Comparison of ENCODE assay signal across 13 mouse cellular contexts in genomic region chr2:166638947-166639641, GRCm38 (mm10).
DNase-seq lines count a peak whose midpoint lies in the region; ATAC-seq lines count a peak whose summit lies in the region.
"Had no signal": no experiment of that assay in that cellular context is flagged by ENCODE, and none has a peak within 500 bp of the region (broad histone marks: within the 10 kb centered on the region; RNA-seq: fewer than 3 reads in every experiment).

No protein-coding gene starts in this region.

- 68% methylated on average over 18 of the region's 18 CpGs for WGBS in heart, embryonic 10.5 days
- WGBS in kidney, embryonic 16.5 days, result 69% methylated on average over 18 of the region's 18 CpGs

- no peak overlapping the region for H3K4me2 ChIP-seq in kidney, embryonic 16.5 days (replicated peaks; ENCODE audit: low read depth, low read length)

- peak; percentile 66 for ATAC-seq in kidney, embryonic 16.5 days (ENCODE audit: low FRiP score, low TSS enrichment)
- ATAC-seq in megakaryocyte, adult 5-6 weeks (ENCODE audit: poor library complexity, severe bottlenecking), result peak; percentile 75
- ATAC-seq: activated CD4-positive, CD25-positive, alpha-beta regulatory T cell, adult 4 months; forebrain, postnatal 0 days had no signal

- H3K27ac ChIP-seq in heart, embryonic 10.5 days, result peak overlapping the region; percentile 79
- H3K27ac ChIP-seq in kidney, embryonic 16.5 days (ENCODE audit: low read length), result peak overlapping the region; percentile 45; the same call in 1 of the 2 replicates

- peaks cover 20% of the 10 kb centered on the region for H3K4me1 ChIP-seq in heart, embryonic 10.5 days
- H3K4me1 ChIP-seq in kidney, embryonic 16.5 days (ENCODE audit: insufficient read depth, low read length), result peaks cover 10% of the 10 kb centered on the region

- H3K9ac ChIP-seq in kidney, embryonic 16.5 days (replicated peaks; ENCODE audit: low read length), result no peak overlapping the region
- H3K9ac ChIP-seq: forebrain, postnatal 0 days had no signal

- no peak overlapping the region for H3K4me3 ChIP-seq in heart, embryonic 10.5 days
- no peak overlapping the region for H3K4me3 ChIP-seq in kidney, embryonic 16.5 days (ENCODE audit: low read length)
- H3K4me3 ChIP-seq: megakaryocyte, embryonic 14.5 days had no signal

- peak; percentile 69 for DNase-seq in layer of hippocampus, adult 9-11 months
- no peak for DNase-seq in layer of hippocampus, postnatal 14 days (ENCODE audit: low spot score in 2 of 2)
- no peak for DNase-seq in heart, embryonic 10.5 days (ENCODE audit: low spot score)
- DNase-seq in cerebellum, postnatal 4 days (ENCODE audit: low spot score in 2 of 2), result no peak
- no peak for DNase-seq in frontal cortex, postnatal 14 days (ENCODE audit: low spot score in 2 of 2)
- DNase-seq in urinary bladder, postnatal 4 days (ENCODE audit: low spot score in 2 of 2), result no peak
- DNase-seq: cerebellum, adult 2 months; forebrain, postnatal 0 days had no signal

- no peaks in the 10 kb centered on the region; the same call in 1 of the 2 replicates for H3K9me3 ChIP-seq in heart, embryonic 10.5 days
- no peaks in the 10 kb centered on the region for H3K9me3 ChIP-seq in kidney, embryonic 16.5 days (ENCODE audit: low read length)

- no peaks in the 10 kb centered on the region for H3K27me3 ChIP-seq in heart, embryonic 10.5 days (ENCODE audit: insufficient read depth, poor library complexity, severe bottlenecking)
- no peaks in the 10 kb centered on the region for H3K27me3 ChIP-seq in kidney, embryonic 16.5 days (ENCODE audit: insufficient read depth, low read length)
- H3K27me3 ChIP-seq: CH12.LX had no signal

- peaks cover 18% of the 10 kb centered on the region for H3K36me3 ChIP-seq in heart, embryonic 10.5 days
- 0 out of 2 replicates have a peak, but pooled peaks cover 6% of the 10 kb centered on the region for H3K36me3 ChIP-seq in kidney, embryonic 16.5 days (ENCODE audit: insufficient read depth, low read length)
